Comparison of ENCODE assay signal across 9 mouse cellular contexts in the genomic region with DNA sequence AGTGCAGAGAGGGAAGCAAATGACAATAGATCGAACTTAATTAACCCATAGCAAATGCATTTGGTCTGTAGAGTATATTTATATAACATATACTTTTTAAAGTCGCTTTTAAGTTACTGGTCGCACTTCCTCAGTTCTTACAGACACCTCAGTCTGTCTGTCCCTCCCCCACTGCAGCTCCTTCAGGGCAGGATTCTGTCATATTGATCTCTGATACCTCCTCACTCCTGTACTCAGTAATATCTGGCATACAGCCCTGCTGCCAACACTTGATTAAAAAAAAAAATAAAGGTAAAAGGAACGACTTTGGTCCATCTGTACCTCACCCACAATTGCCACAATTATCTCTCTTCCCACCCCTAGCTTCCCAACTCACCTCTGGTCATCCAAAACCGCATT. TPM values are rescaled to one million over a fixed set of nuclear protein-coding genes. Genes with fewer than 3 reads are reported as not detected.
DNase-seq lines count a peak whose midpoint lies in the region; ATAC-seq lines count a peak whose summit lies in the region.
"Had no signal": no experiment of that assay in that cellular context is flagged by ENCODE, and none has a peak within 500 bp of the region (broad histone marks: within the 10 kb centered on the region; RNA-seq: fewer than 3 reads in every experiment).

No protein-coding gene starts in this region.

- ATAC-seq in forebrain, embryonic 13.5 days, result no peak
- no peak for ATAC-seq in liver, embryonic 13.5 days (ENCODE audit: low read depth)

- H3K36me3 ChIP-seq in heart, embryonic 10.5 days, result peaks cover 41% of the 10 kb centered on the region
- H3K36me3 ChIP-seq in forebrain, embryonic 13.5 days (ENCODE audit: poor library complexity, severe bottlenecking), result peaks cover 39% of the 10 kb centered on the region
- H3K36me3 ChIP-seq in liver, embryonic 13.5 days, result peaks cover 55% of the 10 kb centered on the region

- 36% methylated on average over 5 of the region's 5 CpGs for WGBS in heart, embryonic 10.5 days
- WGBS in forebrain, embryonic 13.5 days, result 35% methylated on average over 5 of the region's 5 CpGs
- WGBS in liver, embryonic 13.5 days (ENCODE audit: insufficient replicate concordance), result 22% methylated on average over 5 of the region's 5 CpGs

- peaks cover 27% of the 10 kb centered on the region for H3K4me1 ChIP-seq in heart, embryonic 10.5 days
- H3K4me1 ChIP-seq in forebrain, embryonic 13.5 days, result peaks cover 14% of the 10 kb centered on the region
- H3K4me1 ChIP-seq in liver, embryonic 13.5 days (replicated peaks), result peaks cover 72% of the 10 kb centered on the region

- no peaks in the 10 kb centered on the region for H3K9me3 ChIP-seq in heart, embryonic 10.5 days
- H3K9me3 ChIP-seq in forebrain, embryonic 13.5 days (replicated peaks), result no peaks in the 10 kb centered on the region
- no peaks in the 10 kb centered on the region for H3K9me3 ChIP-seq in liver, embryonic 13.5 days (replicated peaks)

- peak overlapping the region; percentile 88 for H3K27ac ChIP-seq in heart, embryonic 10.5 days
- H3K27ac ChIP-seq in forebrain, embryonic 13.5 days, result no peak overlapping the region
- peak overlapping the region; percentile 96 for H3K27ac ChIP-seq in liver, embryonic 13.5 days

- H3K27me3 ChIP-seq in heart, embryonic 10.5 days (ENCODE audit: insufficient read depth, poor library complexity, severe bottlenecking), result no peaks in the 10 kb centered on the region
- H3K27me3 ChIP-seq in forebrain, embryonic 13.5 days, result no peaks in the 10 kb centered on the region
- H3K27me3 ChIP-seq in liver, embryonic 13.5 days, result no peaks in the 10 kb centered on the region

- peak overlapping the region; percentile 77 for H3K4me3 ChIP-seq in heart, embryonic 10.5 days
- H3K4me3 ChIP-seq in forebrain, embryonic 13.5 days, result peak overlapping the region; percentile 40
- peak overlapping the region; percentile 81 for H3K4me3 ChIP-seq in liver, embryonic 13.5 days (replicated peaks)

- H3K9ac ChIP-seq in forebrain, embryonic 13.5 days, result peak overlapping the region; percentile 56; the same call in 1 of the 2 replicates
- peak overlapping the region; percentile 85 for H3K9ac ChIP-seq in liver, embryonic 13.5 days

- intact Hi-C loops in heart, postnatal 10 days (cut with DNase I), result no loop called here

- peak overlapping the region; percentile 70 for H3K4me2 ChIP-seq in forebrain, embryonic 13.5 days
- H3K4me2 ChIP-seq in liver, embryonic 13.5 days, result peak overlapping the region; percentile 97

- DNase-seq in heart, embryonic 10.5 days (ENCODE audit: low spot score), result peak; percentile 70
- no peak for DNase-seq in heart, postnatal 10 days
- DNase-seq in A20 (ENCODE audit: low read depth, low spot score), result peak; percentile 35
- DNase-seq in liver, embryonic 13.5 days, result no peak
- DNase-seq in frontal cortex, postnatal 10 days (ENCODE audit: low spot score in 2 of 2), result no peak
- DNase-seq in frontal cortex, postnatal 36 days (ENCODE audit: low spot score in 2 of 2), result no peak
- DNase-seq in cerebellum, postnatal 36 days, result no peak

RNA-seq across cellular contexts. Expression of a gene that starts 0.8 kb away (rescaled TPM):
- 17.1 and 22.1 TPM in 2 replicates for polyA plus RNA-seq in heart, embryonic 10.5 days (2016; fragmentation: Nextera tagmentation; extraction: Ambion mirVana)
- 10 to 100 TPM; 42.6 to 43.4 TPM for total RNA-seq in heart, postnatal 10 days (2021)
- polyA plus RNA-seq in forebrain, embryonic 13.5 days (2015; fragmentation: Nextera tagmentation; extraction: Ambion mirVana), result 8.2 and 8.8 TPM in 2 replicates
- polyA plus RNA-seq in liver, embryonic 13.5 days (2015; fragmentation: Nextera tagmentation; extraction: Ambion mirVana), result 31.9 and 35.8 TPM in 2 replicates

RNA-seq across cellular contexts. Expression of a gene that starts 6.4 kb away (rescaled TPM):
- polyA plus RNA-seq in heart, embryonic 10.5 days (2016; fragmentation: Nextera tagmentation; extraction: Ambion mirVana), result 173 and 196 TPM in 2 replicates
- total RNA-seq in heart, postnatal 10 days (2021), result 100 to 1,000 TPM; 247 to 272 TPM
- polyA plus RNA-seq in forebrain, embryonic 13.5 days (2015; fragmentation: Nextera tagmentation; extraction: Ambion mirVana), result 154 and 156 TPM in 2 replicates
- 103 and 111 TPM in 2 replicates for polyA plus RNA-seq in liver, embryonic 13.5 days (2015; fragmentation: Nextera tagmentation; extraction: Ambion mirVana)

RNA-seq across cellular contexts. Expression of a gene that starts 6.6 kb away (rescaled TPM):
- 188 and 205 TPM in 2 replicates for polyA plus RNA-seq in heart, embryonic 10.5 days (2016; fragmentation: Nextera tagmentation; extraction: Ambion mirVana)
- total RNA-seq in heart, postnatal 10 days (2021), result 100 to 1,000 TPM; 139 to 140 TPM
- polyA plus RNA-seq in forebrain, embryonic 13.5 days (2015; fragmentation: Nextera tagmentation; extraction: Ambion mirVana), result 200 and 206 TPM in 2 replicates
- polyA plus RNA-seq in liver, embryonic 13.5 days (2015; fragmentation: Nextera tagmentation; extraction: Ambion mirVana), result 202 and 224 TPM in 2 replicates

RNA-seq across cellular contexts. Expression of a gene that starts 7.2 kb away (rescaled TPM):
- polyA plus RNA-seq in heart, embryonic 10.5 days (2016; fragmentation: Nextera tagmentation; extraction: Ambion mirVana), result 14.4 and 21.9 TPM in 2 replicates
- 10 to 100 TPM; 21.7 to 28.3 TPM for total RNA-seq in heart, postnatal 10 days (2021)
- 13.3 and 22.0 TPM in 2 replicates for polyA plus RNA-seq in forebrain, embryonic 13.5 days (2015; fragmentation: Nextera tagmentation; extraction: Ambion mirVana)
- 9.0 and 12.6 TPM in 2 replicates for polyA plus RNA-seq in liver, embryonic 13.5 days (2015; fragmentation: Nextera tagmentation; extraction: Ambion mirVana)

RNA-seq across cellular contexts. Expression of a gene that starts 8.9 kb away (rescaled TPM):
- 74.6 and 136 TPM in 2 replicates for polyA plus RNA-seq in heart, embryonic 10.5 days (2016; fragmentation: Nextera tagmentation; extraction: Ambion mirVana)
- total RNA-seq in heart, postnatal 10 days (2021), result 100 to 1,000 TPM; 192 to 201 TPM
- polyA plus RNA-seq in forebrain, embryonic 13.5 days (2015; fragmentation: Nextera tagmentation; extraction: Ambion mirVana), result not detected in 2 replicates
- polyA plus RNA-seq in liver, embryonic 13.5 days (2015; fragmentation: Nextera tagmentation; extraction: Ambion mirVana), result 0.51 and 0.53 TPM in 2 replicates
- total RNA-seq: layer of hippocampus, adult 18-20 months had no signal

Comparison
In these comparisons a context has a peak if more than half of its experiments do, and no peak if none do; other contexts are left out.
1. DNase-seq: peak in heart, embryonic 10.5 days (single experiment) and A20 (single experiment); none in heart, postnatal 10 days (0 of 2), liver, embryonic 13.5 days (single experiment), frontal cortex, postnatal 10 days (0 of 2), frontal cortex, postnatal 36 days (0 of 2) and cerebellum, postnatal 36 days (0 of 2).
2. Peak in every context shown above with its lines, with median percentiles within 50 percentile points of each other: H3K4me3 ChIP-seq.